Mouse (Mus musculus) heart, postnatal 0 days (tissue): ENCODE results near the gene Sat2. TPM values are rescaled to one million over a fixed set of nuclear protein-coding genes. Genes with fewer than 3 reads are reported as not detected.
A peak's percentile ranks its signal among the peaks of the same experiment; 100 is the strongest.

Experiments
- ATAC-seq: fragments of 200-750 bp; cut with Nextera tagmentation; 2 replicates; pipeline ENCODE4 v1.8.0; 2017; ENCODE audit warnings: low read depth, moderate number of reproducible peaks, moderate library complexity; ENCODE audit not compliant: insufficient read depth
- DNase-seq: peaks from one replicate; pipeline ENCODE4 v3.0.0-alpha.2; 2016; ENCODE audit warnings: low spot score
- H3K27ac ChIP-seq: fragments of 300-500 bp; sonication (generic); 2 replicates; pipeline ENCODE4 v1.5.1; 2014; ENCODE audit warnings: low read depth, mild to moderate bottlenecking
- H3K27me3 ChIP-seq: fragments of 300-500 bp; sonication (generic); 2 replicates; pipeline ENCODE4 v1.6.1; 2014; ENCODE audit warnings: low read length, mixed read lengths; ENCODE audit not compliant: control insufficient read depth, insufficient read depth
- H3K36me3 ChIP-seq: fragments of 300-500 bp; sonication (generic); replicated peaks from 2 replicates; pipeline ENCODE4 v1.6.1; 2014; ENCODE audit warnings: low read length, mixed read lengths; ENCODE audit not compliant: control insufficient read depth, insufficient read depth
- H3K4me1 ChIP-seq: fragments of 300-500 bp; sonication (generic); 2 replicates; pipeline ENCODE4 v1.6.1; 2014; ENCODE audit warnings: antibody characterized with exemption; ENCODE audit not compliant: control insufficient read depth, insufficient read depth
- H3K4me2 ChIP-seq: fragments of 300-500 bp; sonication (generic); 2 replicates; pipeline ENCODE4 v1.6.1; 2014; ENCODE audit warnings: low read depth, mild to moderate bottlenecking, low read length, moderate library complexity
- H3K4me3 ChIP-seq: fragments of 300-500 bp; sonication (generic); 2 replicates; pipeline ENCODE4 v1.5.1; 2014; ENCODE audit warnings: low read depth, low read length
- H3K9ac ChIP-seq: fragments of 300-500 bp; sonication (generic); replicated peaks from 2 replicates; pipeline ENCODE4 v1.6.1; 2014; ENCODE audit warnings: low read depth, low read length, mixed read lengths
- H3K9me3 ChIP-seq: fragments of 300-500 bp; sonication (generic); replicated peaks from 2 replicates; pipeline ENCODE4 v1.6.1; 2016; ENCODE audit warnings: low read length; ENCODE audit not compliant: control insufficient read depth
- CTCF ChIP-seq: IDR thresholded peaks from 2 replicates; pipeline ENCODE4 v1.5.1; 2016; ENCODE audit warnings: antibody characterized with exemption, control low read depth, low read depth
- EP300 ChIP-seq: IDR thresholded peaks from 2 replicates; pipeline ENCODE4 v1.6.1; 2016; ENCODE audit warnings: antibody characterized with exemption, low read depth
- WGBS: fragments of 180-500 bp; shearing (Covaris S2); extraction: QIAGEN DNeasy Blood & Tissue Kit; methylation state at CpG from one replicate; pipeline ENCODE4 v1.1.7; 2014; 5-methylcytosine and 5-hydroxymethylcytosine counted together
- polyA plus RNA-seq: library from polyadenylated mRNA; unstranded; fragments of >200 nt; fragmentation: Nextera tagmentation; extraction: Ambion mirVana; gene quantifications from 2 replicates; pipeline ENCODE4 v1.2.1, GENCODE M21; 2015
- total RNA-seq: library from RNA; depleted of rRNA; stranded (reverse); fragments of >200 nt; gene quantifications from 2 replicates; pipeline ENCODE4 v1.2.3, GENCODE M21; 2014; ENCODE audit warnings: low replicate concordance

Gene Sat2
- total and polyA plus RNA-seq, 2 experiments from 2014 or later: 7.3 to 18.8 TPM

- no peak overlapping the region for H3K27ac ChIP-seq
- no peak overlapping the region for H3K4me2 ChIP-seq
- H3K9me3 ChIP-seq: no peaks in the 10 kb centered on the region
- no peak for ATAC-seq
- no peak for DNase-seq
- 31% methylated on average over 3 of the region's 3 CpGs for WGBS
- H3K9ac ChIP-seq: no peak overlapping the region
- no peaks in the 10 kb centered on the region for H3K36me3 ChIP-seq
- peaks cover 60% of the 10 kb centered on the region for H3K4me1 ChIP-seq
- H3K27me3 ChIP-seq: no peaks in the 10 kb centered on the region
- H3K4me3 ChIP-seq: no peak overlapping the region
- TF ChIP-seq CTCF (no peak), EP300 (no peak)
These were observed 20.1 kb upstream of the Sat2 start for GRCm38 (mm10) chr11:69601768-69602167.

GRCm38 (mm10) chr11:69603516-69603915, 18.3 kb upstream of the Sat2 start:
- TF ChIP-seq EP300 (no peak), CTCF (no peak)

GRCm38 (mm10) chr11:69604347-69604746, 17.5 kb upstream of the Sat2 start:
- peaks cover 59% of the 10 kb centered on the region for H3K4me1 ChIP-seq
- DNase-seq (no peak), ATAC-seq (no peak)
- no peak overlapping the region for H3K9ac ChIP-seq
- no peaks in the 10 kb centered on the region for H3K36me3 ChIP-seq
- no peaks in the 10 kb centered on the region for H3K27me3 ChIP-seq
- TF ChIP-seq EP300 (no peak), CTCF (no peak)
- H3K4me2 ChIP-seq: peak overlapping the region; percentile 97
- WGBS: 71% methylated on average over 3 of the region's 3 CpGs
- peak overlapping the region; percentile 79 for H3K27ac ChIP-seq
- H3K4me3 ChIP-seq: peak overlapping the region; percentile 66
- no peaks in the 10 kb centered on the region for H3K9me3 ChIP-seq

More at GRCm38 (mm10) chr11:69603516-69603915, 18.3 kb upstream of the Sat2 start:
- 55% methylated on average over 8 of the region's 8 CpGs for WGBS
- H3K27ac ChIP-seq: peak overlapping the region; percentile 79
- 0 out of 2 replicates have a peak overlapping the region, but pooled peaks have one; percentile 97 for H3K4me2 ChIP-seq
- H3K27me3 ChIP-seq: no peaks in the 10 kb centered on the region
- no peak for ATAC-seq
- H3K36me3 ChIP-seq: no peaks in the 10 kb centered on the region
- H3K4me3 ChIP-seq: no peak overlapping the region
- DNase-seq: peak; percentile 55
- peaks cover 60% of the 10 kb centered on the region for H3K4me1 ChIP-seq
- H3K9ac ChIP-seq: no peak overlapping the region
- no peaks in the 10 kb centered on the region for H3K9me3 ChIP-seq

DNA sequence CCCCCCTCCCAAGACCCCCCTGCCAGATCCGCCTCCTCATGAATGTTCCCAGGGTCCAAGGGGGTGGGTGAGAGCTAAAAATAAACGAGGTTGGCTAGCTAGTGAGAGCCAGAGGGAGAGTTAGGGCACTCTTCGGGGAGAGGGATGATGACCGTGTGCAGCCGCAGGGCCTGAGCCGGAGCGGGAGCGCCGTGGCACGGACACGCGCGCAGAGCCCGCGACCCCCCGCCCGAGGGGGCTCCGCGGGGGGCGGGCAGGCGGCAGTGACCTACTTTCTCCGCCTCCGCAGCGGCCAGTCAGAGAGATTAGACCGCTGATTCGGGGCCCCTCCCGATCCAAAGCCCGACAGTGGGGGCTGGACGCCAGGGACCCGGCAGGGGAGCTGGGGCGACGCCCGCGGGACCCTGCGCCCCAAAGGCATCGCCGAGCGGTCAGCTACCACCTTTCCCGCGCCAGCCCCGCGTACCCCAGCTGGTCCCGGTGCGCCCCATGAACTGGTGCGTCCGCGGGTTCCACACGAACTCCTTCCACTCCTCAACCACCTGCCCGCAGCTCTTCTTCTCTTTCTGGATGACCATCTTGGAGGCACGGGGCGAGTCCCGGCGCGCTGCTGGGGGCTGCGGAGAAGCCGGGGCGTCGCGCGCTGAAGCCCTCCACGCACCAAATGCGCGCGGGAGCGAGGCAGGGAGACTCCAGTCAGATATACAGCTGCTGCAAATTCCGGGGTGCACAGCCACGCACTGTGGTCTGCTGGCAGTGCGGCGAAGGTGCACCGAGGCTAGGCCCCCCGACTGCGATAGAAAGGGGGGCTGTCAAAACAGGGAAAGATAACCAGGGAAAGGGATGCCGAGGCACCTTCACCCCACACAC, 16.8 kb upstream of the Sat2 start:
- H3K9me3 ChIP-seq: no peaks in the 10 kb centered on the region
- TF ChIP-seq CTCF (no peak), EP300 (no peak)
- no peaks in the 10 kb centered on the region for H3K27me3 ChIP-seq
- H3K36me3 ChIP-seq: no peaks in the 10 kb centered on the region
- WGBS: under 1% methylated on average over 63 of the region's 73 CpGs
- H3K4me1 ChIP-seq: peaks cover 52% of the 10 kb centered on the region
- H3K9ac ChIP-seq: peak overlapping the region; percentile 70
- H3K4me2 ChIP-seq: peak overlapping the region; percentile 97
- peak; percentile 43 for ATAC-seq
- H3K4me3 ChIP-seq: peak overlapping the region; percentile 66
- peak overlapping the region; percentile 79 for H3K27ac ChIP-seq
- peak; percentile 52 for DNase-seq

GRCm38 (mm10) chr11:69605726-69606490, 15.9 kb upstream of the Sat2 start, which contains the start of gene Atp1b2:
Gene Atp1b2 (minus strand): TSS chr11:69605942.
- H3K9me3 ChIP-seq: no peaks in the 10 kb centered on the region
- no peak for TF ChIP-seq CTCF
- TF ChIP-seq EP300: no peak
- peak within 1 kb of the TSS; percentile 66 for H3K4me3 ChIP-seq
- H3K27me3 ChIP-seq: no peaks in the 10 kb centered on the region
- peaks cover 43% of the 10 kb centered on the region for H3K4me1 ChIP-seq
- no peaks in the 10 kb centered on the region for H3K36me3 ChIP-seq
- peak within 1 kb of the TSS; percentile 79 for H3K27ac ChIP-seq
- ATAC-seq: peak; percentile 88
- H3K4me2 ChIP-seq: peak within 1 kb of the TSS; percentile 97
- peak within 1 kb of the TSS; percentile 70 for H3K9ac ChIP-seq
- WGBS: 2% methylated on average over 32 of the region's 32 CpGs
- peak; percentile 78 for DNase-seq
